Mouse (Mus musculus) gastrocnemius, adult 18-20 months (tissue): ENCODE data around the gene Fcho1. TPM values are rescaled to one million over a fixed set of nuclear protein-coding genes. Genes with fewer than 3 reads are reported as not detected.
"Not testable (repeated sequence)": the region's sequence is repeated elsewhere in the genome, so short reads cannot be mapped to it uniquely, and the experiment has no call there.

Experiments used
- DNase-seq: peaks from one replicate; pipeline ENCODE4 v3.0.0; 2021; ENCODE audit warnings: low spot score
- total RNA-seq, 2 experiments: library from RNA; stranded (reverse); gene quantifications; 2 replicates each; pipeline ENCODE4 v1.2.3; 2021

The Fcho1 gene
- total RNA-seq, 2 experiments from 2014 or later = not detected

DNA sequence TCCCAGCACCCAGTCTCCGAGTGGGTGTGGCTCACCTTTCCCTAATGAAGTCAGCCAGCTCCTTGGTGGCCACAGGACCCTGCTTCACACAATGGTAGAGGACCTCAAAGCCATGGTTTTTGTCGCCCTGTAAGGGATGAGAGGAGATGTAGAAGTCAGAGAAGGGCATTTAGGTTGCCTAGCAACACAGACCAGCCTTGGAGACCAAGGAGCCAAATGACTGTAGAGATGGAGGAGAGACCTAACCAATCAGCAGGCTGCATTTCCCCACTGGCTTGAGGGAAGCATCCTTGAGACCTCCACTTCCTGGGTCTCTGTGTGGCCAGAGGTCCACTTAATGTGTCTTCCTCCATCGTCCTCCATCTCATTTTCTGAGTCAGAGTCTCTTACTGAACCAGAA, 7.3 kb downstream of the Fcho1 start:
- no peak for DNase-seq

DNA sequence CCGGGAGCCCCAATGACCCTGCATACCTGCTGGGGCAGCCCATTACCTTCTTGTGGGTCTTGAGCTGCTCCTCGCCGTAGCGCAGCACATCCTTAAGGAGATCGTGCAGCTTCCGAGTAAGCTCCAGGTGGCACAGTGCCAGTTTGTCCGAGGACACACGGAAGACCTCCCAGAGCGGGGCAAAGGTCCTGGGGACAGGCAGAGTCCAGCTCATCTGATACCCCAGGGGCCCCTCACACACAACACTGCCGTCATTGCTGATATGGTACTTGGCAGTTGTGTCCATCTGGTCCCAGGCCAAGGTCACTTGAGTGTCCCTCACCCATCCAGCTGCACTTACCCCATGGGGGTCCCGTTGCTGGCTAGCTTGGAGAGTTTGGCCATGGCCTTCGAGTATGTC, 8.4 kb downstream of the Fcho1 start:
- DNase-seq = no peak

DNA sequence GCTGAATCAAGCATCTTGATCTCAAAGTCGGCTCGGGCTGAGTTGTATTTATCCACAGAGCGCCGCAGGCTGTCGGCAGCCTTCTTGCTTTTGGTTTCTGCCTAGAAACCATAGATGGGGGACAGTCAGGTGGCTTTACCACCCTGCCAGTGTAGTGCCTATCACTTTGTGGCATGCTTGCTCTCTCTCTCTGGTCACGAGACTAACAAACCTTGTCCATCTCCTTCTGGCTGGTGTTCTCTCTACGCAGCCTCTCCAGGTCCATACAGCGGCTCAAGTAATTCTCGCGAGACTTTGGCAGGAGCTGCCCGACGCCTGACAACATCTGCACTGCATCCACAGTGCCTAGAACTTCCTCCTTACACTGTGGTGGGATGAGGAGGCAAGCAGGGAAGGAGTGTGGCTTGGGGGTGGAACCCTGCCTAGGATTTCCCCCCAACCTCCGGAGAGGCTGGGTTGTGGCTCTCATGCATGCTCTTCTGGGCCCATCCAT, 8.9 kb downstream of the Fcho1 start:
- DNase-seq = no peak

DNA sequence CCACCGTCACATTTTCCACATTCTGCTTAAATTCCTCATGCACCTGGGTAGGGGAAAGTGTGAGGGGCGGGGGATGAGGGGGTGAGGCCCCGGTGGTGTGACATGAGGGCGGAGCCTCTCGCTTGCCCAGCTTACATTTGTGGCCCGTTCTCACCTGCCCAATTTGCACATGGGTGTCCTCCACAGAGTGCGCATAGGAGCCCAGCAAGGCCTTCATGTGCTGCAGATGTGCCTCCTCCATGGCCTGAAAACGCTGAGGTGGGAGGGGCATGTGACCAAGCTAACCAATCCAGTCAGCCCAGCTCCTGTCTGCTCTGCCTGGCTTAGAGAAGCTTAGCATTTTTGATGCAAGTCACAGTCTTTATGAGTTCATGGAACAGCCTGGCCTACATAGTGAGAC, 10.0 kb downstream of the Fcho1 start:
- DNase-seq = no peak

DNA sequence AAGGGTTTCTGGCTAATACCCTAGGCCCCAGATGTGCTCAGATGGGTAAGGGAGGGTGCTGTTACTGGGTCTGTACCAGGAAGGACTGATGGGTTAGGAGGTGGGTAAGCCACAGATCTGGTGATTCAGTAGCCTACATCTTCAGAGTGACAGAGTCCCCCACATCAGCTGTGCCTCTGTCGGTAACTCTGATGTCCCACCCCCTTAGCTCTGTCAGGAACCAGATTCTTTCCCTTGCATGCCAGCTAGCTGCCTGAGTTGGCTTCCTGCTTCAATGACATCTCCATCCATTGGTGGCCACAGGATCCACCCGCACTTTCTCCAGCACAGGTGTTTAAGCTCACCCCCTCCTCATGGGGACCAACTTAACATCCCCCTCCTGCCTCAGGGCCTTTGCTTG, 13.9 kb downstream of the Fcho1 start:
- no peak for DNase-seq

DNA sequence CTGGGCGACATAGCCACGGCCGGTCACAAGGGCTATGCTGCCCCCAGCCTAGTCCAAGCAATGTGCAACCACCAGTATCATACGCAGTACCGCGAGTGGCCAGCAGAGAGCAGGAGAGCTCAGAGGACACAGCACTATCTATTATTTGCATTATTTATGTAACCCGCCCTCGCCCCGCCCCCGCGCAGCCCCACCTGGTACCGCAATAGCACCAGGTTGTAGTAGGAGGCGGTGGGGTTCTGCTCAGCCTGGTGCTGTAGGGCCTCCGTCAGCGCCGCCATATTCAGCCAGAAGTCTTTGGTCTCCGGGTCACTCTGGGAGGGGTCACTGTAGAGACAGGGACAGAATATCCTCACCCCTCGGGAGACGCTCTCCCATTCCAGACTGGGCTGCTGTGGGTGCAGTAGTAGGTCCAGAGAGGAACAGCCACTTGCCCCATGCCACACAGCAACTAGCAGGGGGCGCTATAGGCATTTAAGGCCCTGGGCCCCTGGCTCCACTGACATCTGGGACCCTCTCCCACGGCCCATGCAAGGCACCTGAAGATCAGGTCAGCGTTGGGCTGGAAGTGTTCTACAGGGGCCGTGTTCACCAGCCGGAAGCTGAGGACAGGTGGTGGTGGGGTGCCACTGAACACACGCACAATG, 15.6 kb downstream of the Fcho1 start:
- DNase-seq = peak; percentile 60

DNA sequence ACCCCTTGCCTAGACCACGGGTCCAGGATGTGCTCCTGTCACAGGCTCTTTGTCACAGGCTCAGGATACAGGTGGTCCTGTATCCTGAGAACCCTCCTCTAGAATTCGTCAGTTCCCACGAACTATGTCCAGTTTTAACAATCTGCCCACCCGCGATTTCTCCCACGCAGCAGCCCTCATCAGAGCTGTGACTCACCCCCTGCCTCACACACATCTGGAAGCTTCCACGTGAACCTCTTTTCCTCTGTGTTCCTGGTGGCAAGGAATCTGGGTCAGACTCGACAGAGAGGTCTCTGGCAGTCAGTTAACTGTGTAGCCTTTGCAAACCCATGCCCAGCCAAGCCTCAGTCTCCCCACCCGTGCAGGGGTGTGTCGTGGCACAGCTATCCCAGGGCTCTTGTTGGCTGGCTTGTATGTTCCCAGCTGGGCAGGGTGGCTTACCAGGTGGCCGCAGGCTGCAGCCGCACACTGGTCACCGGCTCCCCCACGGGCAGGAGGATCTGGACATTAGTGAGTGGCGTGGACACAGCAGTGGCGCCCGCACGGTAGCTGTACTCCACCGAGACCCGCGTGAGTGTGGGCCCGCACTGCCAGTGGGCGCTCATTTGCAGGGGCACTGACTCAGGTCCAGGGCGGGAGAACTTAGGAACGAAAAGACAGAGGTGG, 16.2 kb downstream of the Fcho1 start:
- DNase-seq = no peak

DNA sequence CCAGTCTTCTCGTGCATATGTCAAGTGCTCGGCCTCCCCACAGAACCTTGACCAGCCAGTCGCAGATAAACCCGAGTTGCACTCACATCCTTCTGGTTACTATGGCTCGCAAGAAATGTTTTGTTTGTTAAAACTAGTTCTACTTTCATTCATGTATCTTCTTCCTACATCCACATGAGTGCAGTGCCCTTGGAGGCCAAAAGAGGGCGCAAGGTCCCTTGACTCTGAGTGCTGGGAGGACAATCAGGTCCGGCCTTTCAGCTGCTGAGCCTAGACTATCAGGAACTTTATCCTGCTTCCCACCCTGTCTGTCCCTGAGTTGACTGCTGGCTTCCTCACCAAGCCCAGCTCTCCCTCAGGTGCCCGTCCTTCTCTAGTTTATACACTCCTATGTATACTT, 17.6 kb downstream of the Fcho1 start:
- DNase-seq = no peak

DNA sequence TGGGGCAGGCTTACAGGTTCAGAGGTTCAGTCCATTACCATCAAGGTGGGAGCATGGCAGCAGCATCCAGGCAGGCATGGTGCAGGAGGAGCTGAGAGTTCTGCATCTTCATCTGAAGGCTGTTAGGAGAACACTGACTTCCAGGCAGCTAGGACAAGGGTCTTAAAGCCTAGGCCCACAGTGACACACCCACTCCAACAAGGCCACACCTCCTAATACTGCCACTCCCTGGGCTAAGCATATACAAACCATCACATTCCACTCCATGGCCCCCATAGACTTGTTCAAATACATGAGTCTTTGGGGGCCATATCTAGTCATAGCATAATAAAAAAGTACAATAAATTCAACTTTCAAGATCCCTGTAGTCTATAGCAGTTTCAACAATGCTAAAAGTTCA, 22.1 kb downstream of the Fcho1 start:
- DNase-seq = not testable (repeated sequence)

DNA sequence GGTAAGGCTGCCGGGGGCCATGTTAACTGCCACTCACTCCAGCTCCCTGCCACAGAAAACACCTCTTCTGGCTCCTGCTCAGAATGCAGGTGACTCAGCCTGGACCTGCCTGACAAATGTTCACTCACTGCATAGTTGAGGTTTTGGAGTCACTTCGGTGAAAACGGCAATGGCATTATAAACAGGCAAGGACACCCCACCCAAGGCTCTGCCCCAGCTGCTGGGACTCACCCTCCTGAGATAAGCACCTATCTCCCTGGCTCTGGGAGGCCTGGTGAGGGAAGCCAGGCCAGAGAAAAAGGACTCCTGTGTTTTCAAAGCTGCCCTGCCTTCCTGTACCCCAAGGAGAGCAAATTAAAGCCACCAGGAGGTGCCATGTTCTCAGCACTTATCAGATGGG, 22.6 kb downstream of the Fcho1 start:
- DNase-seq = no peak

DNA sequence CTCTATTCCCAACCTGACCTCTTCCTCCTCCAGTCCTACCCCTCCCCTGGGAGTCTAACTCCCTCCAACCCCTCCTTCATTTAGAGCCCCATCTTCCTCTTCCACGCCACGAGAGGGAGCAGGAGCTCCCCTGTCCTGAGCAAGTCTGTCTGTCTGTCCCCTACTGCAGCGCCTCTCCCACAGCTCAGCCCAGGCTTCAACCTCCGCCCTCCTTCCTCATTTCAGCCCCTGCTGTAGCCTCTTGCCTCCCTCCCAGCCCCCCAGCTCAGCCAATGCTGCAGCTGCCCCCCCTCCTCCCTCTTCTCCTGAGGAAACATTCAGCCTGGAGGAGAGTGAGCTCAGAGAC, 23.5 kb downstream of the Fcho1 start:
- no peak for DNase-seq

DNA sequence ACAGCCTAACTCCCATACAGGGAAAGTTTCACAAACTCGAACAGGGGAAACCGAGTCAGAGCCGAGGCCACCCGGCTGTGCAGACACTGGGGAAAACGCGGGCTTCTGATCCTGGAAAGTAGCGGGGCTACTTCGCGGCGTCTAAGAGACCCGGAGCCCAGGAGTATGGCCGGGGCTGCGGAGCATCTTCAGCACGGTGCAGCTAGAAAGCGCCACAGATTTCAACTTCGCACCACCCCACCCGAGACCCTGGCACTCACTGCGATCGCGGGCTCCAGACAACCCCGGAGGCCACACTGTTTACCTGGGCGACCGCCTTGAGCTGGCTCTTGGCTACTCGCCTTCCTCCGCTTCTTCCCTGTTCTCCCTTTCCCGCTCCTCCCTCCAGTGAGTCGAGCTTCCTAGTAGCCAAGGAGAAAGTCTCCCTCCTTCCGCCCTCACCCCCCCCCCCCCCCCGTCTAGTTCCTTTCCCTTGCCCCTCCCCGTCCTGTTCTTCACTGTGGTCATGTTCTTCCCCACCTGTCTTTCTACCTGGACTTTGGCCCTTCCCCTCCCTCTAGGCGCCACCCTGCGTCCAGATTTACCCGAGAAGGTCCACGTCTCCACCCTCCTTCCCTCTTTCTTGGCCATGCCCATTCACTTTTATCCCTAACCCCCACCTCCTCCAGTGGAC, 24.0 kb downstream of the Fcho1 start, which contains the start of gene B3gnt3:
Gene B3gnt3 (minus strand): TSS at position 376 of the 673 bp plus-strand sequence.
- no peak for DNase-seq

DNA sequence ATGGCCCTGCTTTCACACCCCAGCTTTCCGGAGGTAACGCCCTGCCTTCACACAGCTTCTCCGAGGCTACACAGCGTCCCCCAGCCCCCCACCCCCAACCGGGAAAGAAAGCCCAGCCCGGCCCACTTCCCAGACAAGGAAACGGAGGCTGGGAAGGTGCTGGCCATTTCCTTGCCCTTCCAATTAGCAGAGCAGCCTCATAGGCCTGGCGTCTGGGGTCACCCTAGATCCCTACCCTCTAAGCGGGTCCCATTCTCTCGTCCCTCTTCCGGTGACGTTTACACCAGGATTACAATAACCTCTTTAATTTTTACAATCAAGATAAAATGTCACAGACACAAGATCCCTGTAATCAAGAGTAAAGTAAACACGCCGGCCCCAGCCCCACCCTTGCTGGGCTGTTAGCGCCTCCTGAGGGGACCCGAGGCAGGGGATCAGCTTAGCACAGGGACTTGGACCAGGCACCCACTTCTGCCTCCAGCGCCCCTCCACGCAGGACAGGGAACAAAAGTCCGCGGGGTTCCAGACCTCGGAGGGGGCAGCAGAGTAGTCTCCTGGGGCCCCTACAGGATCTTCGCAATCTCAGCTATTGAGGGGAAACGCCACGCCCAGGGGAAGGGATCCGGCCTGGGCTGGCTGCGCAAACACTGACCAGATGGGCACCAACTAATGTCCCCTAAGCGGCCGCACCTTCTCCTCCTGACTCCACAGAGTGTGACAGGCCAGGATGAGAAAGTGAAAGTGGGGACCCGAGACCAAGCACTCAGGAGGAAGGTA, 24.8 kb downstream of the Fcho1 start:
- DNase-seq = no peak

DNA sequence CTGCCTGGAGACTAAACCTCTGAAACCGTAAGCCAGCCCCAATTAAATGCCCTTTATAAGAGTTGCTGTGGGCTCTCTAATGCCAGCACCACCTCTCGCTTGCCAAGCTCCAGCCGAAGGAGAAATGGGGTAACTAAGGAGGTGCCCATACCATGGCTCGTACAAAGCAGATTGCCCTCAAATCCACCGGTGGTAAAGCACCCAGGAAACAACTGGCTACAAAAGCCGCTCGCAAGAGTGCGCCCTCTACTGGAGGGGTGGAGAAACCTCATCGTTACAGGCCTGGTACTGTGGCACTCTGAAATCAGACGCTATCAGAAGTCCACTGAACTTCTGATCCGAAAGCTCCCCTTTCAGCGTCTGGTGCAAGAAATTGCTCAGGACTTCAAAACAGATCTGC, 30.1 kb downstream of the Fcho1 start:
- not testable (repeated sequence) for DNase-seq

DNA sequence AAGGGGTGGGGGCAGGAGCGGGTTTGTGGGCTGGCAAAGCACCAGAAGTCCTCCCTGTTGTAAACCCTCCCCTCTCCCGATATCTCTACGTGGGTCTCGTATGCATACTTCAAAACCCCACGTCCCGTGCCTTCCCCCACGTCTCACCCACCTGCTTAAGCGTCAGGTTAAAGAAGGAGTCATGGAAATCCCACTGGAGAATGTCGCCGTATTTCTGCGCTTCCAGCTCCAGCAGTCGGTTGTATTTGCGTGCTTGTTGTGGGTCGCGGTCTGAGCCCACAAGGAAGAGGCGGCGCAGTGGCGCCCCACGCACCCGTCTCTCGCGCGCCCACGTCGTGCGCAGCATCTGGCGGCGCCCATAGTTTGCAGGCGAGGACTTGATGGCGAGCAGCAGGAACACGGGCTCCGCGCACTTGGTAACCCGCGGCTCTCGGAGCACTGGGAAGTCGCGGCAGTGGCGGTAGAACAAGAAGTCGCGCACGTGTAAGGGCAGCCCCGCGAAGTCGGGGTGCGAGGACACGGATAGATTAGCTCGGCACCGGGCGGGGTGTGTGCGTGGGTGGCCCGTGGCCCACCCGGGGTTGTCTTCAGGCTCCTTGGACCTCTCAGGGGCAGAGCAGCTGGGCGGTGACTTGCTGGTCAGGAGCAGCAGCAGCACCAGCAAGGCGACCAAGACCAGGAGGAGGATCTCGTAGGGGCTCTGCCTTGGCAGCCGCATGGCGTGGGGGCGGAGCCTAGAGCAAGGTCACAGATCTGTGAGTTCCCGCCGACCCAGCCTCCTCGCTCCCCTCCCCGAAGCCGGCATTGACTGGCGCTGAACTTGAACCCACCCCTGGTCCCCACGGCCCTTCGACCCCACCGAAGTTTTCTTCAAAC, 32.1 kb downstream of the Fcho1 start:
- DNase-seq = no peak

DNA sequence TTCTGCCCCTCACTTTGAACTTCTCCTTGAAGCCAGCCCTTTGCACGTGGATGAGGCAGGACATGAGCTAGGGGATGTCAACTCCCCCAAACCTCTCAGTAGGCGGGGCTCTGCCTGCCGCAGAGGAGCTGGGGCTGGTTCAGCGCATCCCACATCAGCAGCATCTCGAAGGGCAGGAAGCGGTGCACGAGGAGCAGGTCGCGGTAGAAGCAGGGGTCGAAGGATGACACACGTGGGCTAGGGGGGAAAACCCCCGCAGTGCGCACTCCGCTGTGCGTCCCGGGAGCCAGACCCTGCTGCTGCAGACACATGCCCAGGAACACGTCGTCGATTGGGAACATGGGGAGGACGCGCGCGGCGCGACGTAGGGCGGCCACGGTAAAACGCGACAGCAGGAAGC, 33.0 kb downstream of the Fcho1 start:
- no peak for DNase-seq

DNA sequence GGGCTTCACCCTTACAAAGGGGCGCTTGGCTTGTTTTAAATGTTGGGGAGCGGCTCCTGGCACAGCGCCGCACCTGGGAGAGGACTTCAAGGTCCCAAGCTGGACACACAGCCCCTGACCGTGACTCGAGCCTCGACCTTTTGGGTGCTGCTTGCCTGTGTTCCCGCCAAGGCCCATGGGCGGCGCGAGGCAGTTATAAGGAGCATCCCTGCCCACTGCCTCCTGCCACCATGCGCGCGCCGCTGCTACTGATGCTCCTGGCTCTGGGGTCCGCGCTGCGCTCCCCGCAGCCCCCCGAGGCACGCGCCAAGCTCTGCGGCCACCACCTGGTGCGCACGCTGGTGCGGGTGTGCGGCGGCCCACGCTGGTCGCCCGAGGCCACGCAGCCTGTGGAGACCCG, 36.5 kb downstream of the Fcho1 start, which contains the start of gene Insl3:
Gene Insl3 (plus strand): TSS at position 187 of the 400 bp plus-strand sequence.
- no peak for DNase-seq

DNA sequence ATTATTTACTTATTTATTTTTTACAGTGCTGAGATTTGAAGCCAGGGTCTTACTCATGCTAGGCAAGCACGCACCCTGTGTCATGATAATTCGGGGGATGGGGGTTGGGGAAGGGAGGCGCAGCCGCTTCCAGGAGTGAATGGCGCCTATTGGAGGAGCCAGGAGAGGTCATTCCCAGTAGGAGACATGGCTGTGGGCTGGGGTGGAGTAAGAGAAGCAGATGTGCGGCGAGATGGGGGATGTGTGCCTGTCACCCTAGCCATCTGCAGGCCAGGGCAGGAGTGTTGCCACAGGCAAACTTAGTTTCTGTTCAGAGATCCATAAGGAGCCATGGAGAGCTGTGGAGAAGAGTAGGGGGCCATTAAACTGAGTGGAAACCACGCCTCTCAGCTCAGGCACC, 37.9 kb downstream of the Fcho1 start:
- DNase-seq = no peak

DNA sequence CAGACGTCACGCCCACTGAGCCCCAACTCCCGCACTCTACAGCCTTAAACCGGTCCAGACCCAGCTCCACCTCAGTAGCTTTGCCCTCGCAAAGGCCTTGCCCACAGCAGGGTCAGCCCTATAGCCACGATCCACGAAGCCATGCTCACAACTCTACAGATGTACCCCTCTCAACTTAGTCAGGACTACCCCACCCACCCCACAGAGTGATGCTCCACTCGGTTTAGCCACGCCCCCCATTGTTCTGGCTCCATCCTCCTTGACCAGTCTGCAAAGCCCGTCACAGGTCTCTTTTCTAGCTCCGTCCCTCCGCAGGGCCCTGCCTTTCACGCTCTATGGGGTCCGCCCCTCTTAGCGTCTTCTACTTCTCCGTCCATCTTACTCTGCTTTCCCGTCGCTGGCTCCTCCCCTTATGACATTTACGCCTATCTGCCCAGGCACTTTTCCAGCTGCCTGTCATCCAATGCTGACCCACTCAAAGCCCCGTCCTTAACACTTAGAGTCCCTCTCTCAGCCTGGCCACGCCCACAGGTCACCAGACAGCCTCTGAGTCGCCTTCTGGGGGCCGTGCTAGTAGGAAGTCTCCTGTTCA, 39.3 kb downstream of the Fcho1 start:
- no peak for DNase-seq

DNA sequence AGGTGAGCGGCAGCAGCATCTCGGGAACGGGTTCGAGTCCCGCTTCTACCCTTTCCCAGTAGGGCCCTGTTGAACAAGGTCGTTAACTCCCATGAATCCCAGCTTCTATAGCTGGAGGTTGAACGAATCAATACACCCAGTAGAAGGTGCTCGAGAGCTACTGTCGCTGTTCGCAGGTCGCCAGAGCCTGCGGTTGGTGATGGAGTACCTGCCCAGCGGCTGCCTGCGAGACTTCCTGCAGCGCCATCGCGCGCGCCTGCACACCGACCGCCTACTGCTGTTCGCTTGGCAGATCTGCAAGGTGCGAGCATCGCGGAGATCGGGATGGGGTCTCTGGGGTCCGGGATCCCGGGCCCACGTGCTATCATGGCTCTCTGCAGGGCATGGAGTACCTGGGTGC, 39.9 kb downstream of the Fcho1 start:
- DNase-seq = no peak

DNA sequence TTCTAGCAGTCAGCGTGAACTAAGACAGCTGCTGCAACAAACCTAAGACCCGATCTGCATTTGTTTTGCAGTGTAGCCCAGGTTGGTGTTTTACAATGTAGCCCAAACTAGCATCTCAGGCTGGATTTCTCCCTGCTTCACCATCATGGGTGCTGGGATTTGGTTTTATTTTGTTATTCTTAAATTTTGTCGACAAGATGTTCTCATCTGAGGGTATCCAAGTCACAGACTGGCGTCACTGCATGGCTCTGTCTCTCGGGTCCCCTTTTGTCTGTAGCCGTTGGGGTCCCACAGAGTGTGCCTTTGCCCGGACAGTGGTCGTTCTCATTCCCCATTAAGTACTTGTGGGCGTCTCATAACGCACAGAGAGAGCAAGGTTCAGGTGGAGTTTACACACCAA, 40.8 kb downstream of the Fcho1 start:
- DNase-seq = no peak
